Mouse (Mus musculus) heart, embryonic 15.5 days (tissue): ENCODE measurements around the gene Gm21731. TPM values are rescaled to one million over a fixed set of nuclear protein-coding genes. Genes with fewer than 3 reads are reported as not detected.
"Not testable (repeated sequence)": the region's sequence is repeated elsewhere in the genome, so short reads cannot be mapped to it uniquely, and the experiment has no call there.

Experiments
- ATAC-seq: fragments of 200-750 bp; cut with Nextera tagmentation; replicated peaks from 2 replicates; pipeline ENCODE4 v1.8.0; 2017; ENCODE audit warnings: low read depth, moderate TSS enrichment; ENCODE audit not compliant: insufficient number of reproducible peaks, insufficient read depth, low FRiP score
- H3K27ac ChIP-seq: fragments of 300-500 bp; sonication (generic); 2 replicates; pipeline ENCODE4 v1.5.1; 2015; ENCODE audit warnings: mild to moderate bottlenecking, inconsistent platforms
- H3K27me3 ChIP-seq: fragments of 300-500 bp; sonication (generic); 2 replicates; pipeline ENCODE4 v1.6.1; 2015; ENCODE audit warnings: inconsistent platforms
- H3K36me3 ChIP-seq: fragments of 300-500 bp; sonication (generic); 2 replicates; pipeline ENCODE4 v1.6.1; 2015; ENCODE audit warnings: mild to moderate bottlenecking, inconsistent platforms
- H3K4me1 ChIP-seq: fragments of 300-500 bp; sonication (generic); replicated peaks from 2 replicates; pipeline ENCODE4 v1.6.1; 2015; ENCODE audit warnings: inconsistent platforms
- H3K4me2 ChIP-seq: fragments of 300-500 bp; sonication (generic); 2 replicates; pipeline ENCODE4 v1.6.1; 2015; ENCODE audit warnings: inconsistent platforms, mild to moderate bottlenecking, moderate library complexity
- H3K4me3 ChIP-seq: fragments of 300-500 bp; sonication (generic); 2 replicates; pipeline ENCODE4 v1.5.1; 2015; ENCODE audit warnings: mild to moderate bottlenecking, inconsistent platforms
- H3K9ac ChIP-seq: fragments of 300-500 bp; sonication (generic); 2 replicates; pipeline ENCODE4 v1.6.1; 2015; ENCODE audit warnings: mild to moderate bottlenecking, inconsistent platforms
- H3K9me3 ChIP-seq: fragments of 300-500 bp; sonication (generic); replicated peaks from 2 replicates; pipeline ENCODE4 v1.6.1; 2016; ENCODE audit warnings: inconsistent platforms
- WGBS: fragments of 180-500 bp; shearing (Covaris S2); methylation state at CpG from one replicate; pipeline ENCODE4 v1.1.7; 2015; ENCODE audit warnings: mixed read lengths; 5-methylcytosine and 5-hydroxymethylcytosine counted together
- polyA plus RNA-seq: library from polyadenylated mRNA; unstranded; fragments of >200 nt; fragmentation: Nextera tagmentation; extraction: Ambion mirVana; gene quantifications from 2 replicates; pipeline ENCODE4 v1.2.1, GENCODE M21; 2015

Gene Gm21731
- polyA plus RNA-seq: not detected in 2 replicates

DNA sequence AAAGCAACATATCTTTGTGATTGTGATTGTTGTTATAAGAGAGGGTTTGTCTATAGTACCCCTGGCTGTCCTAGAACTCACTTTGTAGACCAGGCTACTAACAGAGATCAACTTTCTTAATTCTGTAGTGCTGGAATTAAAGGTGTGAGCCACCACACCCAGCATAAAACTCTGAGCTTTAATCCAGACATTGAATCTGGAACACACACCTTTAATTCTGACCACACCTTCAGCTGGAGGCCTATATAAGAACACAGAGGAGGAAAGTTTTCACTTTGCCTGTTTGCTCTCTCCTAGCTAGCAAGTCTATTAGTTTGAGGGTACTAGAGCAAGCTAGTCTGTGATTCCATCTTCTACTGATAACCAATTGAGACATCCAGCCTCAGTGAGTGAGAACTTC is at the start of gene Gm21731:
Gm21731 (plus strand) TSS at position 301 of the 400 bp plus-strand sequence.
- not testable (repeated sequence) for H3K27ac ChIP-seq, ATAC-seq, H3K4me1 ChIP-seq

GRCm38 (mm10) chr13:120196189-120196821 is 42.6 kb upstream of the Gm21731 start:
- H3K27me3 ChIP-seq, H3K9ac ChIP-seq, H3K4me2 ChIP-seq, H3K36me3 ChIP-seq, H3K4me1 ChIP-seq, H3K9me3 ChIP-seq, ATAC-seq, H3K27ac ChIP-seq, H3K4me3 ChIP-seq: not testable (repeated sequence)
- 69% methylated on average over 7 of the region's 8 CpGs for WGBS

More for the DNA sequence above, at the start of gene Gm21731:
- H3K4me3 ChIP-seq, H3K9me3 ChIP-seq, H3K36me3 ChIP-seq, H3K4me2 ChIP-seq, H3K27me3 ChIP-seq, H3K9ac ChIP-seq: not testable (repeated sequence)

- H3K36me3 ChIP-seq, H3K4me1 ChIP-seq, H3K9ac ChIP-seq, H3K27ac ChIP-seq, H3K9me3 ChIP-seq, H3K4me2 ChIP-seq, ATAC-seq, H3K27me3 ChIP-seq, H3K4me3 ChIP-seq: not testable (repeated sequence)
- no CpG with 5 or more reads among the region's 2 CpGs for WGBS
These were observed 23.1 kb upstream of the Gm21731 start, which contains the start of gene Gm21762 for GRCm38 (mm10) chr13:120215847-120216246. Gm21762 (minus strand) TSS chr13:120215947.

GRCm38 (mm10) chr13:120220922-120221321 is 18.0 kb upstream of the Gm21731 start:
- H3K4me3 ChIP-seq, H3K27ac ChIP-seq, H3K36me3 ChIP-seq, H3K4me2 ChIP-seq, H3K4me1 ChIP-seq, H3K9me3 ChIP-seq, H3K27me3 ChIP-seq, H3K9ac ChIP-seq, ATAC-seq: not testable (repeated sequence)
- 84% methylated on average over 5 of the region's 5 CpGs for WGBS

GRCm38 (mm10) chr13:120223012-120223659 is 15.8 kb upstream of the Gm21731 start:
- not testable (repeated sequence) for H3K4me3 ChIP-seq, H3K4me1 ChIP-seq, H3K27me3 ChIP-seq, H3K9me3 ChIP-seq, H3K4me2 ChIP-seq, ATAC-seq, H3K27ac ChIP-seq, H3K9ac ChIP-seq, H3K36me3 ChIP-seq
- WGBS: 85% methylated on average over 16 of the region's 25 CpGs

- not testable (repeated sequence) for H3K27me3 ChIP-seq, ATAC-seq, H3K27ac ChIP-seq, H3K4me2 ChIP-seq, H3K4me3 ChIP-seq, H3K4me1 ChIP-seq, H3K9ac ChIP-seq, H3K9me3 ChIP-seq, H3K36me3 ChIP-seq
- whole genome bisulfite sequencing: 92% methylated on average over 17 of the region's 17 CpGs
These were observed 7.1 kb upstream of the Gm21731 start for GRCm38 (mm10) chr13:120231798-120232197.

DNA sequence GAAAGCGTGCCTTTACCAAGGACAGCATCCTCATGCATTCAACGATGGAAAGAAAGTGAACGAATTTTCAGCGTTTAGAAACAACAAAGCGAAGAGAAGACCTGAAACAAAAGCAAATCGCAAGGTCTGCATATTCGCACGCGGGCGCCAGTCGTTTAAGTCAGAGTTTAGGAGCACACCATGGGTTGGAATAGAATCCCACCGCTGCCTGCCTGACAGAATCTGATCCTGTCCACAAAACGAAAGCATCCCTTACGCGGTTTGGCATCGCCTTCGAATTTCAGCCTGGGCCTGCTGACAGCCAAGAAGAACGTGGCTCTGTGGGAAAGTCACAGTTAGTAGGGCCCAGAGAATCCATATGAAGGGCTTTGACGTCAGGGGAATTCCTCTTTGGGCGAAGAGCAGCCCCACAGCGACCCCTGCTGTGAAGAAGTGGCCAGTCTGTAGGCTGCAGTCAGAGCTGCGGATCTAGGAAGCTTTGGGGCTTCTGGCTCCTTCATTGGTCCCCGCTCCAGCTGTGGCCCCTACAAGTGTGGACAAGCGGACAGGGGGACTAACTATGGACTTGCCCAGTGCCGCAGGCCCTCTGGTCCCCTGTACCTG is 6.4 kb upstream of the Gm21731 start:
- ATAC-seq, H3K9ac ChIP-seq, H3K36me3 ChIP-seq, H3K4me2 ChIP-seq, H3K27me3 ChIP-seq, H3K9me3 ChIP-seq, H3K27ac ChIP-seq, H3K4me3 ChIP-seq, H3K4me1 ChIP-seq: not testable (repeated sequence)
- 68% methylated on average over 13 of the region's 25 CpGs for WGBS

GRCm38 (mm10) chr13:120251208-120251924 is 12.5 kb downstream of the Gm21731 start:
- not testable (repeated sequence) for H3K4me2 ChIP-seq, H3K27ac ChIP-seq, ATAC-seq, H3K9ac ChIP-seq, H3K36me3 ChIP-seq, H3K9me3 ChIP-seq, H3K4me1 ChIP-seq, H3K4me3 ChIP-seq, H3K27me3 ChIP-seq
- 78% methylated on average over 2 of the region's 3 CpGs for WGBS

- not testable (repeated sequence) for H3K4me3 ChIP-seq, H3K36me3 ChIP-seq, H3K4me1 ChIP-seq, H3K4me2 ChIP-seq, H3K27me3 ChIP-seq, ATAC-seq, H3K9me3 ChIP-seq, H3K27ac ChIP-seq, H3K9ac ChIP-seq
- WGBS: 80% methylated on average over 3 of the region's 3 CpGs
These were observed 20.1 kb downstream of the Gm21731 start for GRCm38 (mm10) chr13:120258817-120259658.

- H3K36me3 ChIP-seq, H3K9me3 ChIP-seq, H3K9ac ChIP-seq, H3K4me3 ChIP-seq, ATAC-seq, H3K27ac ChIP-seq, H3K4me2 ChIP-seq, H3K4me1 ChIP-seq, H3K27me3 ChIP-seq: not testable (repeated sequence)
- WGBS: 47% methylated on average over 3 of the region's 3 CpGs
These were observed 20.8 kb downstream of the Gm21731 start for GRCm38 (mm10) chr13:120259718-120260117.

- not testable (repeated sequence) for H3K27me3 ChIP-seq, H3K4me1 ChIP-seq, ATAC-seq, H3K9me3 ChIP-seq, H3K9ac ChIP-seq, H3K27ac ChIP-seq, H3K4me3 ChIP-seq, H3K36me3 ChIP-seq, H3K4me2 ChIP-seq
- WGBS: 77% methylated on average over 2 of the region's 2 CpGs
These were observed 24.0 kb downstream of the Gm21731 start, which contains the start of gene AF067061 for GRCm38 (mm10) chr13:120262870-120263269. AF067061 (plus strand) TSS chr13:120263114.
